ENCODE assay signal across 8 mouse cellular contexts in genomic region chr12:59039971-59040844, GRCm38 (mm10). TPM values are rescaled to one million over a fixed set of nuclear protein-coding genes. Genes with fewer than 3 reads are reported as not detected.
DNase-seq lines count a peak whose midpoint lies in the region; ATAC-seq and TF ChIP-seq lines count a peak whose summit lies in the region.

No protein-coding gene starts in this region.

- intact Hi-C loops in left cerebral cortex, postnatal 25 days (cut with DNase I): no loop called here

- peak overlapping the region; percentile 100 for H3K27ac ChIP-seq in ES-E14 (ENCODE audit: insufficient read depth, low read depth, low read length, poor library complexity, severe bottlenecking)
- H3K27ac ChIP-seq in forebrain, embryonic 13.5 days: peak overlapping the region; percentile 48; the same call in 1 of the 2 replicates
- H3K27ac ChIP-seq in hindbrain, embryonic 13.5 days: peak overlapping the region; percentile 58; the same call in 1 of the 2 replicates
- H3K27ac ChIP-seq in limb, embryonic 15.5 days: peak overlapping the region; percentile 77
- H3K27ac ChIP-seq in midbrain, embryonic 15.5 days: peak overlapping the region; percentile 60
- H3K27ac ChIP-seq in testis, adult 2 months (ENCODE audit: control insufficient read depth, insufficient read depth, low read depth, low read length): peak overlapping the region; percentile 92

- in situ Hi-C loops in ES-E14 (cut with MboI; ENCODE audit: low sequenced_read_pairs in 2 of 2, unreplicated experiment in 2 of 2): no loop called here

- no peak overlapping the region for H3K4me3 ChIP-seq in ES-E14 (ENCODE audit: insufficient read depth in 1 of 2, low read depth in 1 of 2, low read length in 2 of 2, poor library complexity in 1 of 2, severe bottlenecking in 1 of 2)
- H3K4me3 ChIP-seq in forebrain, embryonic 13.5 days: peak overlapping the region; percentile 12; the same call in 1 of the 2 replicates
- peak overlapping the region; percentile 12; the same call in 1 of the 2 replicates for H3K4me3 ChIP-seq in hindbrain, embryonic 13.5 days
- H3K4me3 ChIP-seq in limb, embryonic 15.5 days: no peak overlapping the region
- H3K4me3 ChIP-seq in midbrain, embryonic 15.5 days: 0 out of 2 replicates have a peak overlapping the region, but pooled peaks have one; percentile 15
- peak overlapping the region; percentile 64 for H3K4me3 ChIP-seq in testis, adult 2 months (ENCODE audit: control insufficient read depth, low read depth, low read length)

- 4% methylated on average over 23 of the region's 23 CpGs for WGBS in forebrain, embryonic 13.5 days
- 5% methylated on average over 23 of the region's 23 CpGs for WGBS in hindbrain, embryonic 13.5 days
- WGBS in limb, embryonic 15.5 days: 7% methylated on average over 23 of the region's 23 CpGs
- 5% methylated on average over 23 of the region's 23 CpGs for WGBS in midbrain, embryonic 15.5 days

- H3K36me3 ChIP-seq in ES-E14 (ENCODE audit: control insufficient read depth, insufficient read depth, low read length, poor library complexity, severe bottlenecking): peaks cover 2% of the 10 kb centered on the region
- H3K36me3 ChIP-seq in forebrain, embryonic 13.5 days (ENCODE audit: poor library complexity, severe bottlenecking): peaks cover 35% of the 10 kb centered on the region
- H3K36me3 ChIP-seq in hindbrain, embryonic 13.5 days: peaks cover 32% of the 10 kb centered on the region
- H3K36me3 ChIP-seq in limb, embryonic 15.5 days: peaks cover 34% of the 10 kb centered on the region
- peaks cover 7% of the 10 kb centered on the region; the same call in 1 of the 2 replicates for H3K36me3 ChIP-seq in midbrain, embryonic 15.5 days (replicated peaks)
- H3K36me3 ChIP-seq in testis, adult 2 months (ENCODE audit: control insufficient read depth, insufficient read depth, low read length): no peaks in the 10 kb centered on the region

- peak; percentile 91; the same call in 1 of the 2 replicates for TF ChIP-seq POLR2A in testis, adult 2 months (IDR thresholded peaks at IDR 0.05; ENCODE audit: control insufficient read depth, low read depth, low read length)

- no peak for TF ChIP-seq CTCF in testis, adult 2 months (IDR thresholded peaks at IDR 0.05; ENCODE audit: control insufficient read depth, insufficient read depth, insufficient replicate concordance, low read depth, low read length)

- H3K27me3 ChIP-seq in forebrain, embryonic 13.5 days: no peaks in the 10 kb centered on the region
- no peaks in the 10 kb centered on the region for H3K27me3 ChIP-seq in hindbrain, embryonic 13.5 days
- no peaks in the 10 kb centered on the region for H3K27me3 ChIP-seq in limb, embryonic 15.5 days
- no peaks in the 10 kb centered on the region for H3K27me3 ChIP-seq in midbrain, embryonic 15.5 days (replicated peaks)
- no peaks in the 10 kb centered on the region for H3K27me3 ChIP-seq in testis, adult 2 months (ENCODE audit: control insufficient read depth, insufficient read depth, low read length)

- peak overlapping the region; percentile 89 for H3K9ac ChIP-seq in ES-E14 (ENCODE audit: insufficient read depth, low read depth, low read length, poor library complexity, severe bottlenecking)
- H3K9ac ChIP-seq in forebrain, embryonic 13.5 days: no peak overlapping the region
- H3K9ac ChIP-seq in hindbrain, embryonic 13.5 days: no peak overlapping the region
- no peak overlapping the region for H3K9ac ChIP-seq in limb, embryonic 15.5 days
- H3K9ac ChIP-seq in midbrain, embryonic 15.5 days: no peak overlapping the region

- H3K9me3 ChIP-seq in ES-E14 (ENCODE audit: control insufficient read depth, insufficient read depth, low read depth, low read length): no peaks in the 10 kb centered on the region
- no peaks in the 10 kb centered on the region for H3K9me3 ChIP-seq in forebrain, embryonic 13.5 days (replicated peaks)
- H3K9me3 ChIP-seq in hindbrain, embryonic 13.5 days: no peaks in the 10 kb centered on the region
- H3K9me3 ChIP-seq in limb, embryonic 15.5 days: no peaks in the 10 kb centered on the region
- no peaks in the 10 kb centered on the region for H3K9me3 ChIP-seq in midbrain, embryonic 15.5 days

- DNase-seq in ES-E14 (ENCODE audit: low read depth, low spot score): peak; percentile 91
- DNase-seq in adrenal gland, postnatal 36 days: peak; percentile 49 to 55
- DNase-seq in left cerebral cortex, postnatal 25 days (ENCODE audit: low spot score in 2 of 2): no peak

- peak overlapping the region; percentile 40 for H3K4me2 ChIP-seq in forebrain, embryonic 13.5 days
- H3K4me2 ChIP-seq in hindbrain, embryonic 13.5 days: peak overlapping the region; percentile 36
- H3K4me2 ChIP-seq in limb, embryonic 15.5 days: 0 out of 2 replicates have a peak overlapping the region, but pooled peaks have one; percentile 15
- peak overlapping the region; percentile 33 for H3K4me2 ChIP-seq in midbrain, embryonic 15.5 days

- H3K4me1 ChIP-seq in ES-E14 (ENCODE audit: control insufficient read depth in 2 of 2, insufficient read depth in 2 of 2, low read length in 2 of 2, poor library complexity in 1 of 2): no peaks in the 10 kb centered on the region
- H3K4me1 ChIP-seq in forebrain, embryonic 13.5 days: 0 out of 2 replicates have a peak, but pooled peaks cover 5% of the 10 kb centered on the region
- peaks cover 7% of the 10 kb centered on the region for H3K4me1 ChIP-seq in hindbrain, embryonic 13.5 days (replicated peaks)
- 0 out of 2 replicates have a peak, but pooled peaks cover 5% of the 10 kb centered on the region for H3K4me1 ChIP-seq in limb, embryonic 15.5 days
- 0 out of 2 replicates have a peak, but pooled peaks cover 6% of the 10 kb centered on the region for H3K4me1 ChIP-seq in midbrain, embryonic 15.5 days
- no peaks in the 10 kb centered on the region for H3K4me1 ChIP-seq in testis, adult 2 months (ENCODE audit: control insufficient read depth, insufficient read depth, low read length)

- peak; percentile 91 for ATAC-seq in forebrain, embryonic 13.5 days
- peak; percentile 83 for ATAC-seq in hindbrain, embryonic 13.5 days (ENCODE audit: low FRiP score)
- ATAC-seq in limb, embryonic 15.5 days (ENCODE audit: insufficient number of reproducible peaks, low FRiP score, low TSS enrichment, low read depth): peak; percentile 30; the same call in 1 of the 2 replicates
- peak; percentile 82 for ATAC-seq in midbrain, embryonic 15.5 days (replicated peaks)

TF ChIP-seq in ES-E14, 5 proteins besides CTCF, POLR2A, EP300 and RAD21 (continues in another document):
- no peak for TF ChIP-seq CHD2 (IDR thresholded peaks at IDR 0.05; ENCODE audit: low read depth, low read length)

RNA-seq across cellular contexts. Expression of gene Trappc6b, which starts 21.1 kb away (rescaled TPM):
- 35.8 and 44.1 TPM in 2 replicates for total RNA-seq in ES-E14 (2012; rRNA removed)
- 100 to 1,000 TPM in 1 of 2 experiments, 10 to 100 TPM in 1; 90.7 to 112 TPM for total RNA-seq in adrenal gland, postnatal 36 days (2021)
- polyA plus RNA-seq in forebrain, embryonic 13.5 days (2015; fragmentation: Nextera tagmentation; extraction: Ambion mirVana): 137 and 140 TPM in 2 replicates
- 157 and 158 TPM in 2 replicates for polyA plus RNA-seq in hindbrain, embryonic 13.5 days (2015; fragmentation: Nextera tagmentation; extraction: Ambion mirVana)
- polyA plus RNA-seq in limb, embryonic 15.5 days (2015; fragmentation: Nextera tagmentation; extraction: Ambion mirVana): 83.1 and 84.9 TPM in 2 replicates
- polyA plus RNA-seq in midbrain, embryonic 15.5 days (2015; fragmentation: Nextera tagmentation; extraction: Ambion mirVana): 160 and 172 TPM in 2 replicates
- 43.1 and 58.0 TPM in 2 replicates for polyA plus RNA-seq in testis, adult 2 months (2012; rRNA removed)
- 100 to 1,000 TPM; 121 to 122 TPM for total RNA-seq in left cerebral cortex, postnatal 25 days (2021)

RNA-seq across cellular contexts. Expression of gene Pnn, which starts 26.5 kb away (rescaled TPM):
- total RNA-seq in ES-E14 (2012; rRNA removed): 46.4 and 54.1 TPM in 2 replicates
- total RNA-seq in adrenal gland, postnatal 36 days (2021): 10 to 100 TPM; 40.4 to 45.5 TPM
- 114 and 120 TPM in 2 replicates for polyA plus RNA-seq in forebrain, embryonic 13.5 days (2015; fragmentation: Nextera tagmentation; extraction: Ambion mirVana)
- 106 and 113 TPM in 2 replicates for polyA plus RNA-seq in hindbrain, embryonic 13.5 days (2015; fragmentation: Nextera tagmentation; extraction: Ambion mirVana)
- 98.8 and 103 TPM in 2 replicates for polyA plus RNA-seq in limb, embryonic 15.5 days (2015; fragmentation: Nextera tagmentation; extraction: Ambion mirVana)
- polyA plus RNA-seq in midbrain, embryonic 15.5 days (2015; fragmentation: Nextera tagmentation; extraction: Ambion mirVana): 87.4 and 94.8 TPM in 2 replicates
- 13.8 and 15.0 TPM in 2 replicates for polyA plus RNA-seq in testis, adult 2 months (2012; rRNA removed)
- total RNA-seq in left cerebral cortex, postnatal 25 days (2021): 10 to 100 TPM; 45.2 to 60.0 TPM

RNA-seq across cellular contexts. Expression of gene Gemin2, which starts 27.0 kb away (rescaled TPM):
- 21.7 and 24.5 TPM in 2 replicates for total RNA-seq in ES-E14 (2012; rRNA removed)
- total RNA-seq in adrenal gland, postnatal 36 days (2021): 1 to 10 TPM; 8.0 to 9.8 TPM
- 22.5 and 24.7 TPM in 2 replicates for polyA plus RNA-seq in forebrain, embryonic 13.5 days (2015; fragmentation: Nextera tagmentation; extraction: Ambion mirVana)
- polyA plus RNA-seq in hindbrain, embryonic 13.5 days (2015; fragmentation: Nextera tagmentation; extraction: Ambion mirVana): 17.4 and 17.5 TPM in 2 replicates
- 25.3 and 25.7 TPM in 2 replicates for polyA plus RNA-seq in limb, embryonic 15.5 days (2015; fragmentation: Nextera tagmentation; extraction: Ambion mirVana)
- polyA plus RNA-seq in midbrain, embryonic 15.5 days (2015; fragmentation: Nextera tagmentation; extraction: Ambion mirVana): 15.5 and 15.9 TPM in 2 replicates
- 4.1 and 5.5 TPM in 2 replicates for polyA plus RNA-seq in testis, adult 2 months (2012; rRNA removed)
- 1 to 10 TPM; 8.7 to 8.9 TPM for total RNA-seq in left cerebral cortex, postnatal 25 days (2021)

RNA-seq across cellular contexts. Expression of gene Sec23a, which starts 28.4 kb away (rescaled TPM):
- total RNA-seq in ES-E14 (2012; rRNA removed): 30.5 and 37.7 TPM in 2 replicates
- total RNA-seq in adrenal gland, postnatal 36 days (2021): 10 to 100 TPM; 40.3 to 51.1 TPM
- polyA plus RNA-seq in forebrain, embryonic 13.5 days (2015; fragmentation: Nextera tagmentation; extraction: Ambion mirVana): 81.3 and 85.9 TPM in 2 replicates
- 107 and 111 TPM in 2 replicates for polyA plus RNA-seq in hindbrain, embryonic 13.5 days (2015; fragmentation: Nextera tagmentation; extraction: Ambion mirVana)
- polyA plus RNA-seq in limb, embryonic 15.5 days (2015; fragmentation: Nextera tagmentation; extraction: Ambion mirVana): 105 and 107 TPM in 2 replicates
- polyA plus RNA-seq in midbrain, embryonic 15.5 days (2015; fragmentation: Nextera tagmentation; extraction: Ambion mirVana): 99.8 and 109 TPM in 2 replicates
- 59.2 and 62.8 TPM in 2 replicates for polyA plus RNA-seq in testis, adult 2 months (2012; rRNA removed)
- total RNA-seq in left cerebral cortex, postnatal 25 days (2021): 100 to 1,000 TPM; 104 to 108 TPM

RNA-seq across cellular contexts. Expression of gene Mia2, which starts 55.4 kb away (rescaled TPM):
- total RNA-seq in ES-E14 (2012; rRNA removed): 45.8 and 50.0 TPM in 2 replicates
- 100 to 1,000 TPM; 107 to 159 TPM for total RNA-seq in adrenal gland, postnatal 36 days (2021)
- 41.9 and 43.7 TPM in 2 replicates for polyA plus RNA-seq in forebrain, embryonic 13.5 days (2015; fragmentation: Nextera tagmentation; extraction: Ambion mirVana)
- 38.1 and 42.3 TPM in 2 replicates for polyA plus RNA-seq in hindbrain, embryonic 13.5 days (2015; fragmentation: Nextera tagmentation; extraction: Ambion mirVana)
- 63.0 and 68.1 TPM in 2 replicates for polyA plus RNA-seq in limb, embryonic 15.5 days (2015; fragmentation: Nextera tagmentation; extraction: Ambion mirVana)
- polyA plus RNA-seq in midbrain, embryonic 15.5 days (2015; fragmentation: Nextera tagmentation; extraction: Ambion mirVana): 28.4 and 30.7 TPM in 2 replicates
- 19.0 and 21.9 TPM in 2 replicates for polyA plus RNA-seq in testis, adult 2 months (2012; rRNA removed)
- total RNA-seq in left cerebral cortex, postnatal 25 days (2021): 10 to 100 TPM; 40.1 to 46.1 TPM

Comparison
In these comparisons a context has a peak if more than half of its experiments do, and no peak if none do; other contexts are left out.
1. DNase-seq: peak in ES-E14 (single experiment) and adrenal gland, postnatal 36 days (2 of 2); none in left cerebral cortex, postnatal 25 days (0 of 2).
2. H3K27ac ChIP-seq: peak in every context shown above with its lines; median percentile 100 in ES-E14; 92 in testis, adult 2 months; 77 in limb, embryonic 15.5 days; 60 in midbrain, embryonic 15.5 days; 58 in hindbrain, embryonic 13.5 days; 48 in forebrain, embryonic 13.5 days.
3. H3K4me3 ChIP-seq: peak in forebrain, embryonic 13.5 days (single experiment), hindbrain, embryonic 13.5 days (single experiment), midbrain, embryonic 15.5 days (single experiment) and testis, adult 2 months (single experiment); none in ES-E14 (0 of 2) and limb, embryonic 15.5 days (single experiment).
4. ATAC-seq: peak in every context shown above with its lines; median percentile 91 in forebrain, embryonic 13.5 days; 83 in hindbrain, embryonic 13.5 days; 82 in midbrain, embryonic 15.5 days; 30 in limb, embryonic 15.5 days.
5. Peak in every context shown above with its lines, with median percentiles within 50 percentile points of each other: H3K4me2 ChIP-seq.